Mouse (Mus musculus): ENCODE measurements at regions not wholly inside any gene's neighbourhood (a gene's known extent, or its start where the extent isn't known, plus 50 kb on each side); places are given as distances from the start of the nearest gene placed in this dataset.
A peak's percentile ranks its signal among the peaks of the same experiment; 100 is the strongest.

- DNase-seq (ENCODE audit: low spot score in 2 of 2): no peak
These were observed 116.1 kb upstream of the Rpl38 start for GRCm38 (mm10) chr11:114552176-114552575.

- DNase-seq (ENCODE audit: low spot score in 2 of 2): no peak
These were observed 117.1 kb upstream of the Rpl38 start for GRCm38 (mm10) chr11:114551262-114551661.

DNA sequence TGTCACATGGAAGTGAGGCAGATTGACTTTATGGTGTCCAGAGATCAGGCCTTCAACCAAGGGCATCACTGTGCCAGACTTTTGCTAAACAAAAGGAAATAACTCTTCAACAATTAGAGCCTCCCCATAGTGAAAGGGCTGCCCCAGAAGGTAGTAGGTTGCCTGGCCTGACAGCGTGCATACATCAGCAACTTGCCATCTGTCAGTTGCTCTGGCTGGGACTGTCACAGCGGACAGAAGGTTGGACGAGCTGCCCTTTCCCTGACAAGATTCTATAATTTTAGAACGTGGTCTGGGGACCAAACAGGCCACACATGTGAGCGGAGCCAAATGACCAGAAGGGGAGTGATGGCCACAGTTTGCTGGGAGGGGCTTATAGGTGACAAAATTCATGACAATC is 119.7 kb upstream of the Rpl38 start:
- no peak for DNase-seq (ENCODE audit: low spot score in 2 of 2)

DNA sequence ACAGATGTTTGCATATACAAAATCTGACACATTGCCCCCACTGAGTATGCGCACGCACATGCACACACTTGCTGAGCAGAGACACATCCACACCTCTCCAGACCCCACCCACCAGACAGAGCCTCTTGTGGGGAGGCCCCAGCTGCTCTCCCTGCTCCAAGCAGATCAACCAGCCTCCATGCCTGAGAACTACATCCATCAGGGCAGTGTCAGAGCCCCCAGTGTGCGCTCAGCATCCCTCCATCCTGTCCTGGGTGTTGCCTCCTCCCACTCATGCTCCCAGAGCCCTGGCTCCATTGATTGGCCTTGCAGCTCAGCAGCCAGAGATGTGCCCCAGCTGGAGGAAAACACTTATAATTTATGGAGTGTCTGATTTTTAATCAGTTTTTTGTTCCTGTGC is 124.1 kb upstream of the Rpl38 start:
- no peak for DNase-seq (ENCODE audit: low spot score in 2 of 2)

GRCm38 (mm10) chr11:114542167-114542566 is 126.2 kb upstream of the Rpl38 start:
- no peak for DNase-seq (ENCODE audit: low spot score in 2 of 2)

DNA sequence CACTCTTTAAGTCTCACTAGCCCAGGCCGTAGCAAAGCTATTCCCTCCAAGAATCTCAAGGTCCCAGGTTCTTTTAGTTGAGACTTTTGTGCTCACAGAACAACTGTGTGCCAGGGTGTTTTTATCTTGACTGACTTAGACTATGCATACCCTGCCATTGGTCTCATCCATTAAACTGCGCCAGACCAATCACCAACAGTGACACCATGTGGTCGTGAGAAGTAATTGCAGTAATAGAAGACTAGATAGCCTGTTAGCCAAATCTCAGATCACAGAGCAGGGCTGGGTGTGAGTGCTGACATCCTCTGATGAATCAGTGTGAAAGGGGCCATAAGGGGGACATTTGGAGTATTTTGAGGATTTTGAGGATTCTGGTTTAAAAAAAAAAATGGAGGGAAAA is 127.8 kb upstream of the Rpl38 start:
- no peak for DNase-seq (ENCODE audit: low spot score in 2 of 2)

GRCm38 (mm10) chr11:114536616-114537493 is 131.5 kb upstream of the Rpl38 start:
- peak in 1 of 2 experiments; percentile 29 for DNase-seq (ENCODE audit: low spot score in 2 of 2)

- no peak for DNase-seq (ENCODE audit: low spot score in 2 of 2)
These were observed 132.4 kb upstream of the Rpl38 start for GRCm38 (mm10) chr11:114535900-114536299.

DNA sequence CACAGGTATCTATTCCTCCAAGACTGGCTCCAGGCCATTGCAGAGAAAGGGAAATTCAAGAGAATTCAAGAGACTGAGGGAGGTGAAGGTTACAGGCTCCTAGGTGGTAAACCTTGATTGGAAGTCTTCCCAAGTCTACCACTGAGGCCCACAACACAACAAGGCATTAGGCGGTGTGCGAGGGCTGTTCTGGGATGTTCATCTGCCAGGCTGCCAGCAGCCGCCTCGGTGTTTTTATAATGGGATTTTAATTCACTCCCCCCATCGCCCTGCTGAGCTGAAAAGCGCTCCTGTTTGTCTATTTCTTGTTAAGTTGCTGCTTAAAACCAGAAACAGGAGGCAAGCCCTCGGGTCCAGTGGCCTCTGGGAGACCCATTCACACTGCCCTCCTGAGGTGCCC is 133.9 kb upstream of the Rpl38 start:
- no peak for DNase-seq (ENCODE audit: low spot score in 2 of 2)

- DNase-seq (ENCODE audit: low spot score in 2 of 2): no peak
These were observed 137.0 kb upstream of the Rpl38 start for GRCm38 (mm10) chr11:114531241-114531765.

GRCm38 (mm10) chr11:114528937-114529772 is 139.2 kb upstream of the Rpl38 start:
- no peak for DNase-seq (ENCODE audit: low spot score in 2 of 2)

- DNase-seq (ENCODE audit: low spot score in 2 of 2): peak; percentile 70 to 79
These were observed 144.7 kb upstream of the Rpl38 start for GRCm38 (mm10) chr11:114523444-114524238.

- no peak for DNase-seq (ENCODE audit: low spot score in 2 of 2)
These were observed 153.0 kb upstream of the Rpl38 start for GRCm38 (mm10) chr11:114515278-114515677.

DNA sequence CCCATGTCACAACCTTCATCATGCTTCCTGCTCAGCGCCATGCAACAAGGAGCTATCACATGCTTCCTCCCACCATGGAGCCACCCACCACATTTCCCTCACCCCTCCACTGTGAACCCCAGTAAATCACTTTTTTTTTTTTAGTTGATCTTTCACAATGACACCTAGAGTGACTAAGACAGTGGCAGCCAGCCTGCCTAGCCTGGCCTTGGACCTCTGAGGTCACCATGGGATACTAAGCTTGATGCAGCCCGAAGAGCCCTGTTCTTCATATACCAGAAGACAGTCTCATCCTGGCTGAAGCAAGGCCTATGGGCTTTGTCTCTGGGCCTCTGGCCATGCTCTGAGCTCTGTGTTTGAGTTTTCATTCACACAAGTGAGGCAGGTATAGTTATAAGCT is 154.2 kb upstream of the Rpl38 start:
- no peak for DNase-seq (ENCODE audit: low spot score in 2 of 2)

DNA sequence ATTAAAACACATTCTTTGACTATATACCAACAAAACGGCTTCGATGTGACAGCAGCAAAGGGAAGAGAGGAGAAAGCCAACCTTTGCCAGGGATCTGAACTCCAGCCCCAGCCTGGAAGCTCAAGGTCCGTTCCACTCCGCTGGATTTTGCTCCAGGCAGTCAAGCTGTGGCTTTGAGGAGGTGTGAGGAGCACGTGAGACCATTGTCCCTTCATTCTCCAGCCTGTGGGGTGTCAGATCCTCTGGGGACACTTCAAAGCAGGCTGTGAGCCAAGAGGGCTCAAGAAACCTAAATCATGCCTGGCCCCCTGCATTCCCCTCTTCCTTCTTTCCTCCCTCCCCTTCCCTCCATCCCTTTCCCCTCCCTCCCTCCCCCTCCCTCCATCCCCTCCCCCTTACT is 154.9 kb upstream of the Rpl38 start:
- DNase-seq (ENCODE audit: low spot score in 2 of 2): no peak

DNA sequence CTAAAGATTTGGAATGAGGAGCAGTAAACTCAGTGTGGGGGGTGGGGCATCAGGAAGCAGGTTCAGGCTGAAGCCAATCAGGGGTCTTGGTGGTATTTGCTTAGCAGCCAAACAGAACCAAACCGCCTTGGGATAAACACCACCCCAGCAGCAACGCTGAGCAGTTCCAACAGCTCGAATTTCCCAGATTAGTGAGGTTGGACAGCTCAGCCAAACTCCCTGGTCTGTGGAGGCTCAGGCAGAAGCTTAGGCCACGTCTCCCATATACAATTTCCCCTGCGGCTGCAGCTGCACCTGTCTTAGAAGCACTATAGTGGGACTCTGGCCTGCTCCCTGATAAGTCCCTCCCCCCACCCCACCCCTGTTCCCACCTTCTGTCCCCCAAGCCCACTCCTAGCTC is 156.3 kb upstream of the Rpl38 start:
- DNase-seq (ENCODE audit: low spot score in 2 of 2): no peak

DNA sequence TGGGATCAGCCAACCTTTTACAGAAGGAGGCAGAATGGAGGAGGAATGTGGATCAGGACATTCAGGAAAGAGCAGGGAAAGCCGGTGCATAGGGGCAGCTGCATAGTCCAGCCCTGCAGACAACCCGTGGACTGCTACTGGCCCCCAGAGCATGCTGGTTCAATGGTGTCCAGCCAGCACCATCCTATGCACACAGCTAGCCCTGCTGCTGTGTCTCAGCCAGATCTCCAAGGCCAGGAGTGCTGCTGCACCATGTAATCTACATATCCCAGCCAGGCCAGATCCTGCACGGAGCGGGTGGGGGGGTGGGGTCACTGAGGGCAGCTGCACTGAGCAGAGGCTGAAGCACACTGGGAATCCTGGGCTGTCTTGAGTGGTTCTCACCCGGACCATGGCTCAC is 165.8 kb upstream of the Rpl38 start:
- DNase-seq (ENCODE audit: low spot score in 2 of 2): no peak

- no peak for DNase-seq (ENCODE audit: low spot score in 2 of 2)
These were observed 166.3 kb upstream of the Rpl38 start for GRCm38 (mm10) chr11:114501869-114502540.

DNA sequence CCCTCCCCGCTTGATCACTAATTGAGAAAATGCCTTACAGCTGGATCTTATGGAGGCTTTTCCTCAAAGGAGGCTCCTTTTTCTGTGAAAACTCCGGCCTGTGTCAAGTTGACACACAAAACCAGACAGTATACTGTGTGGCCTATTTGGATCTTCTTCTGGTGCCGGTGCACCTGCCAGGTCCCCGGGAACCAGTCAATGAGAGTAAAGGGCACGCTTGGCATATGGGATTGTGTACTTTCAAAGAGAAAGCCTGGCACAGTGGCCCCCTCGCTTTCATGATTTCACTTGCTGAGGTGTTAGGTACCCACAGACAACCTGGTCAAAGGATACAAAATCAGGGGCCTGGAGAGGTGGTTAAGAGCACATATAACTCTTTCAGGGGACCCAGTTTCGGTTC is 167.9 kb upstream of the Rpl38 start:
- no peak for DNase-seq (ENCODE audit: low spot score in 2 of 2)

GRCm38 (mm10) chr11:114499665-114500064 is 168.7 kb upstream of the Rpl38 start:
- no peak for DNase-seq (ENCODE audit: low spot score in 2 of 2)

DNA sequence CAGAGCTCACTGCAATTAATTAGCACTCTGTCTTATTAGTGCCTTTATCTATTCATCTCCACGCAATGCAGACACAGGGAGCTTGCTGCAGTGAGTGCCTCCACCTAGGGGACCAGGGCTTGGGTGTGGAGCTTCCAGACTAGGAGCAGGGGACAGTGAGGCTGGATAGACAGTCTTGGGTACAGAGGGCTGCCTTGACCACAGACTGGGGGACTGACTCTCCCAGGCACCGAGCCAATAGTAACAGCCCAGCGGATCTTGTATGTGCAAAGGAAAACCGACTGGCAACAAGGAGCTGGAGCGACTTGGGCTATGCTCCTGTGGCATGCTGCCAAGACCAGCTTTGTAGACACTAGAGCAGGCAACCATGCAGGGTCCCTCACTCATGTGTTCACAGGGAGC is 172.8 kb upstream of the Rpl38 start:
- DNase-seq (ENCODE audit: low spot score in 2 of 2): peak in 1 of 2 experiments; percentile 32
